Mouse (Mus musculus) ES-E14 (cell line): ENCODE measurements at regions not wholly inside any gene's neighbourhood (a gene's known extent, or its start where the extent isn't known, plus 50 kb on each side); places are given as distances from the start of the nearest gene placed in this dataset.

ENCODE experiments used
- DNase-seq: peaks from one replicate; pipeline ENCODE4 v3.0.0-alpha.2; 2013; ENCODE audit warnings: low read depth, low spot score
- H3K27ac ChIP-seq: 2 replicates; pipeline ENCODE4 v1.5.1; 2012; ENCODE audit warnings: low read depth, mild to moderate bottlenecking, low read length, moderate library complexity, mixed read lengths; ENCODE audit not compliant: poor library complexity, insufficient read depth, severe bottlenecking
- H3K36me3 ChIP-seq: 2 replicates; pipeline ENCODE4 v1.6.1; 2012; ENCODE audit warnings: mild to moderate bottlenecking, low read length, moderate library complexity, mixed read lengths; ENCODE audit not compliant: control insufficient read depth, poor library complexity, insufficient read depth, severe bottlenecking
- H3K4me1 ChIP-seq, 2 experiments: fragments of 150-350 bp in 1 of 2; sonication (generic) in 1 of 2; 2 replicates each; pipeline ENCODE4 v1.6.1; 2012; ENCODE audit warnings: low read length in 2 of 2, mild to moderate bottlenecking in 1 of 2, mixed read lengths in 1 of 2; ENCODE audit not compliant: control insufficient read depth in 2 of 2, insufficient read depth in 2 of 2, poor library complexity in 1 of 2
- H3K4me3 ChIP-seq, 2 experiments: fragments of 150-350 bp in 1 of 2; sonication (generic) in 1 of 2; 2 replicates each; pipeline ENCODE4 v1.5.1; 2012; ENCODE audit warnings: low read length in 2 of 2, low read depth in 1 of 2, mild to moderate bottlenecking in 1 of 2, mixed read lengths in 1 of 2; ENCODE audit not compliant: insufficient read depth in 1 of 2, poor library complexity in 1 of 2, severe bottlenecking in 1 of 2
- H3K9ac ChIP-seq: 2 replicates; pipeline ENCODE4 v1.6.1; 2012; ENCODE audit warnings: low read depth, mild to moderate bottlenecking, low read length, mixed read lengths; ENCODE audit not compliant: poor library complexity, insufficient read depth, severe bottlenecking
- H3K9me3 ChIP-seq: fragments of 150-350 bp; sonication (generic); 2 replicates; pipeline ENCODE4 v1.6.1; 2012; ENCODE audit warnings: low read depth, mild to moderate bottlenecking, low read length; ENCODE audit not compliant: control insufficient read depth, insufficient read depth
- CHD2 ChIP-seq: IDR thresholded peaks from 2 replicates; pipeline ENCODE4 v1.6.1; 2014; ENCODE audit warnings: mild to moderate bottlenecking, low read depth, low read length, inconsistent platforms
- HCFC1 ChIP-seq: IDR thresholded peaks from 2 replicates; pipeline ENCODE4 v1.6.1; 2012; ENCODE audit warnings: low read length, inconsistent platforms, borderline replicate concordance; ENCODE audit not compliant: insufficient read depth
- MAFK ChIP-seq: IDR thresholded peaks from 2 replicates; pipeline ENCODE4 v1.6.1; 2014; ENCODE audit warnings: mild to moderate bottlenecking, low read depth, low read length, inconsistent platforms; ENCODE audit not compliant: insufficient read depth
- ZC3H11A ChIP-seq: IDR thresholded peaks from 2 replicates; pipeline ENCODE4 v1.6.1; 2012; ENCODE audit warnings: low read depth, mild to moderate bottlenecking, inconsistent platforms, low read length, borderline replicate concordance
- ZNF384 ChIP-seq: IDR thresholded peaks from 2 replicates; pipeline ENCODE4 v1.6.1; 2012; ENCODE audit warnings: low read depth, low read length, inconsistent platforms
- in situ Hi-C, 2 experiments: fragments of 600-800 bp; cut with MboI; formaldehyde crosslinking; loops; one replicate each; pipeline ENCODE4 v1.15.1; 2025; ENCODE audit warnings: low sequenced_read_pairs in 2 of 2, inconsistent platforms in 1 of 2; ENCODE audit not compliant: unreplicated experiment in 2 of 2

DNA sequence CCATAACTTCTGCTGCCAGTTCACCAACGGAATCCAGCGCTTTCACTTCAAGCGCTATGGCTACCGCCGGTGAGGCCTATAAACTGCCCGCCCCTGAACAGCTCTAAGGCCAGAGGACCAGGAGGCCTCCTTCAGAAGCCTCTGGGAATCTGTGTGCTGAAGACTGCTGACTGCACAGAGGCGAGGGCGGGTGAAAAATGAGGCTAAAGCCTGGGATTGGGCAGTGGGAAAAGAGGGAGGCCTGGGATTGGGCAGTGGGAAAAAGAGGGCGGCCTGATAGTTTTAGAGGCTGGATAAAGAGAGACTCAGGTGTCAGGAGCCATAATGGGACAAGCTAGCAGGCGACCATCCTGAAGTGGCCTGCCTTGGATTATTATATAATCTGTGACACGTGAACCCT is 80.8 kb downstream of the Plekhb2 start:
- Histone ChIP-seq H3K36me3 (no peaks in the 10 kb centered on the region), H3K4me3 (peak overlapping the region in 1 of 2 experiments; percentile 47; a peak in 1 of 4 replicates), H3K9me3 (no peaks in the 10 kb centered on the region), H3K27ac (no peak overlapping the region), H3K4me1 (no peaks in the 10 kb centered on the region), H3K9ac (no peak overlapping the region)
- in situ Hi-C loops = no loop called here
- TF ChIP-seq ZNF384 (no peak), MAFK (no peak), ZC3H11A (no peak), CHD2 (no peak), HCFC1 (no peak)
- peak; percentile 43 for DNase-seq

DNA sequence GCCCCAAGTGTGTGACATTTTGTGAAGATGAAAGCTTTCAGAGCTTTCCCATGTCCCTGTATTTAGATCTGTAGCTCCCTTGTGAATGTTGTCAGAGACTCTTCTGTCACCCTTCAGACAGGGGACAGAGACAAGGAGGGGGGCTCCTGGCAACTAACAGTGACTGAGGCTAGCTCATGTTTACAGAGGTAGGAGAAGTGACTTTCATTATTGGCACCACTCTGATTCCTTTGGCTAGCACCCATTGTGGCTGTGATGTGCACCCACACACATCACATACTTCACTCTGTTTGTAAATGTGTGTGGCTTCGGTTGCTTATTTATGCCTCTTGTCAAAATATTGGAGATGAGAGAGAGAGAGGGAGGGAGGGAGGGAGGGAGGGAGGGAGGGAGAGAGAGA is 93.4 kb downstream of the Plekhb2 start:
- in situ Hi-C loops = no loop called here
- no peak overlapping the region for H3K27ac ChIP-seq
- no peak overlapping the region for H3K4me3 ChIP-seq
- no peaks in the 10 kb centered on the region for H3K9me3 ChIP-seq
- DNase-seq = no peak
- H3K36me3 ChIP-seq = no peaks in the 10 kb centered on the region
- no peak for TF ChIP-seq HCFC1
- TF ChIP-seq CHD2 = no peak
- TF ChIP-seq ZC3H11A = no peak
- no peak for TF ChIP-seq ZNF384
- TF ChIP-seq MAFK = no peak
- H3K9ac ChIP-seq = no peak overlapping the region
- no peaks in the 10 kb centered on the region for H3K4me1 ChIP-seq

DNA sequence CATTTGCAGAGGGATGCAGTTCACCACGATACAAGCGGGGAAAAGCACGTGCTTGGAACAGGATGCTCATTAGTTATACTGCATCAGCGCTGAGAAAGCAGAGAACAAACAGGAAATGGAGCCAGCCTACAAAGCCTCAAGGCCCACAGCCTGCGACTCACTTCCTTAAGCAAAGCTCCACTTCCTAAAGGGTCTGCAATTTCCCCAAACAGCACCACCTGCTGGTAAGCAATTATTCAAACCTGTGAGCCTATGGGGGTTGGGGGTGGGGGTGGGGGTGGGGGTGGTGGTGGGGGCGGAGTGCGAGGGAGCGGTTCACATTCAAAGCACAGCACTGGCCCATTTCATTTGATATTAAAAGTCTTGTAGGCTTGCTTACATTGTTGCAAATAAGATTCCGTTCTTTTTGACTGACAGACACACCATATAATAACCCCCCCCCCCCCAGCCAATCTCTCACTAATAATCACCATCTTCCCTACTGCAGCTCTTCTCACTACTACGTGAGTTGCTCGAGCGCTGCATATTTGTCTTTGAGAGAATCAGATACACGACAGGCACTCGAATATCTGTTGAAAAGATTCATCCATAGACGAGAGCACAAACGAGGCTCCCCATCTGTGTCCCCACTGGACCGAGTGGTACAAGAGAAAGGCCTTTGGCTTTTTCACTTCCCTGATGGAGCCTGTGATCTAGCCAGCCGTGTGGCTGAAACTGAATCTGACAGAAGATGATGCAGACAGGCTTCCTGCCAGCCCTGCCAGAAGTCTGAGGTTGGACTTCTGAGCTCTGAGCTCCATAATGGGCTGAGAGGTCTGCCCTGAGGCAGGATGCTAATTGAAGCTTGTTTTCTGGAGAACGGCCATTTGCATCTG is 112.1 kb downstream of the Plekhb2 start:
- H3K9me3 ChIP-seq = no peaks in the 10 kb centered on the region
- in situ Hi-C loops = no loop called here
- TF ChIP-seq MAFK (no peak), CHD2 (no peak), HCFC1 (no peak)
- H3K27ac ChIP-seq = no peak overlapping the region
- no peaks in the 10 kb centered on the region for H3K36me3 ChIP-seq
- no peak overlapping the region for H3K4me3 ChIP-seq
- no peak overlapping the region for H3K9ac ChIP-seq
- H3K4me1 ChIP-seq = no peaks in the 10 kb centered on the region
- DNase-seq = peak; percentile 16

GRCm38 (mm10) chr1:34962508-34962885 is 112.7 kb downstream of the Plekhb2 start:
- Histone ChIP-seq H3K27ac (no peak overlapping the region), H3K4me1 (no peaks in the 10 kb centered on the region), H3K4me3 (no peak overlapping the region), H3K36me3 (no peaks in the 10 kb centered on the region), H3K9ac (no peak overlapping the region), H3K9me3 (no peaks in the 10 kb centered on the region)
- TF ChIP-seq ZC3H11A (no peak), ZNF384 (no peak), MAFK (no peak), HCFC1 (no peak), CHD2 (no peak)
- no peak for DNase-seq
- in situ Hi-C loops = no loop called here

DNA sequence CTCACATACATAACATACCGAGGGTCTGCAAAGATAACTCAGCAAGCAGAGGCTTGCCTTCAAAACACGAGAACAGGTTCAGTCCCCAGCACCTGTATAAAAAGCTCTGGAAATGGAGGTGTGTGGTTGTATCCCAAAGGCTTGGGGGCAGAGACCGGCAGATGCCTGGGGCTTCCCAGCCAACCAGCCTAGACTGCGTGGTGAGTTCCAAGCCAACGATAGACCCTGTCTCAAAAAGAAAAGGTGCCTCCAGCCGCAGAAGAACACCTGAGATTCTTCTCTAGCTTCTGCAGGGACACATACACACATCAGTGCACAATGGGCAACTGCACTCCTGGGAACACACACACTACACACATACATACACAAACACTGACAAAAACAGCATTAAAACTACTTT is 125.0 kb downstream of the Plekhb2 start:
- no peak overlapping the region for H3K4me3 ChIP-seq

More for the DNA sequence above, 125.0 kb downstream of the Plekhb2 start:
- Histone ChIP-seq H3K9ac (no peak overlapping the region), H3K36me3 (no peaks in the 10 kb centered on the region), H3K4me1 (no peaks in the 10 kb centered on the region), H3K9me3 (no peaks in the 10 kb centered on the region; the same call in 1 of the 2 replicates), H3K27ac (no peak overlapping the region)
- TF ChIP-seq ZNF384 (no peak), HCFC1 (no peak), MAFK (no peak), ZC3H11A (no peak), CHD2 (no peak)
- no peak for DNase-seq
- in situ Hi-C loops = no loop called here
